Mouse (Mus musculus) kidney, adult 9 months (tissue): ENCODE measurements around the gene Mre11a.

Source experiments
- DNase-seq: peaks from one replicate; pipeline ENCODE4 v3.0.0; 2022

The Mre11a gene

GRCm38 (mm10) chr9:14784039-14785002, at the start of gene Mre11a, which contains the start of gene Ankrd49:
Gene Mre11a (plus strand): TSS chr9:14784654.
Gene Ankrd49 (minus strand): TSS chr9:14784856.
- DNase-seq = peak; percentile 97

DNA sequence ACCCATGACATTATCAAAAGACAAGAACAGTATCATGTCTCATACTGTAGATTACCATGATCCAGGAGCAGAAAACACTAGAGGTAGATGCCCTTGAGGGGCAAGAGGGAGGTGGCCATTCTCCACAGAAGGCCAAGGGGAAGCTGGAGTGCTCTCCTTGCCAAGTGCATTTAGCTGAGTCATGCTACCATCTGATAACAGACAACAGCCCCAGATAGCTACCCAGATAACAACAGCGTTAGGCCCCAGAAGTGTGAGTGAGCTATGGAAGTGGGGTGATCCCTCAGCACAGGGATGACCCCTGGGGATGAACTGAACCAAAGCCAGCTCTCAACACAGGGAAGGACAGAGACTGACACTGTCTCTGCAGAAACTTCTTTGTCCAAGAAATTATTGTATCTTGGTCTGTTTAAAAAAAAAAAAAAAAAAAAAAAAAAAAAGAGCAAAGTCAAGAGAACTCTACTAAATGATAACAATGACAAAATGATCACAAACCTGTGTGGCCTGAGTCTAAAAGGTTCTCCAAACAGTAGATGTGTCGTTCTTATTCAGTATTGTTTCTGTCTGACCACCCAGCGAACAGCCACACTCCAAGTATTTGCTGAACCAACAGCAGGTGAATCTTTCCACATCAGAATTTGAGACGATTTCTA, 44.8 kb upstream of the Mre11a start:
- no peak for DNase-seq

GRCm38 (mm10) chr9:14740151-14740924, 44.1 kb upstream of the Mre11a start, which contains the start of gene Piwil4:
Gene Piwil4 (minus strand): TSS chr9:14740733.
- DNase-seq = no peak

- no peak for DNase-seq
Observed at GRCm38 (mm10) chr9:14750901-14751502, 33.5 kb upstream of the Mre11a start.

DNA sequence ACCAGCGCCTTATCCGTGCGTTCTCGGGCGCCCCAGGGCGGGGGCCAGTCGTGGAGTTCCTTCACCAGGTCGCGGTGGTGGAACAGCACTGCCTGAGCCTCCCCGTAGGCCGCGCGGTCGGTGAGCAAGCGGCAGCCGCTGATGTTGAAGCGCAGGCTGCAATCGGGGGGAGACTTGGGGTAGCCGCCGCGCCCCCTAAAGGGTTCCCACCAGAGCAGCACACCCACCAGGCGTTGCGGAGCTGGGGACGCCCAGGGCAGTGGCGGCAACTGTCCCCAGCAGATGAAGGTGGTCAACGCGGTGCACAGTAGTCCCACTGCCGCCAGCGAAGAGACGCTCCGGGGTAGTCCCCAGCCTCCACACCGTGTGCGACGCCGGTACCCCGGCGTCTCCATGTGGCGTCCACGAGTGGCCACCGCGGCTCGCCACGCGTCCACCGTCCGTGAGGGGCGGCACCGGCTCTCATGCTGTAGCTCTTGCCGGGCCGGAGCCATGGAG, 32.9 kb upstream of the Mre11a start:
- DNase-seq = peak; percentile 12

DNA sequence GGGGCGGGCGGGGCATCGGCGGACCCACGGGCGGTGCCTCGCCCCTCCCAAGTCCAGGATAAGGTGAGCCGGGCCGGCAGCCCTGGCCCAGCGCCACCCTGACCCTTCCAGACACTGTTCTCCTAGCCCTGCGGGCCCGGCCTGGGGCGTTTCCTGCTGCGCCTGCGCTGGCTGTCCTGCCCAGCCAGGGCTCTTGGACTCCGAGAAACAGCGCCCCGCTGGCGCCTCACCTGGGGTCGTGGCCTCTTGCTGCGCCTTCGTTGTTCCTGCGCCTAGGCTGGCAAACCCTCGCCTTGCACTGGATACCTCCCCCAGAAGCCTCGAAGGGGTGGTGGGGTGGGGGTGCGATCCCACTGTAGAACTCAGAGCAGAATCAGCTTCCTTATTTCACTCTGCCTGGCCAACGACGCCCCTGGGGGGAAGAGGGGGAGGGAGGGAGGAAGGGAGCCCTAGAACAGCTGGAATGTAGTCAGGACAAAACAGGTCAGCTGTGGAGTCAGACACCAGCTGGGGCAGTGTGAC, 32.4 kb upstream of the Mre11a start, which contains the start of gene Fut4:
TSS of gene Fut4 (minus strand) at position 393 of the 522 bp plus-strand sequence.
- peak; percentile 56 for DNase-seq

GRCm38 (mm10) chr9:14753947-14754346, 30.5 kb upstream of the Mre11a start:
- DNase-seq = no peak

DNA sequence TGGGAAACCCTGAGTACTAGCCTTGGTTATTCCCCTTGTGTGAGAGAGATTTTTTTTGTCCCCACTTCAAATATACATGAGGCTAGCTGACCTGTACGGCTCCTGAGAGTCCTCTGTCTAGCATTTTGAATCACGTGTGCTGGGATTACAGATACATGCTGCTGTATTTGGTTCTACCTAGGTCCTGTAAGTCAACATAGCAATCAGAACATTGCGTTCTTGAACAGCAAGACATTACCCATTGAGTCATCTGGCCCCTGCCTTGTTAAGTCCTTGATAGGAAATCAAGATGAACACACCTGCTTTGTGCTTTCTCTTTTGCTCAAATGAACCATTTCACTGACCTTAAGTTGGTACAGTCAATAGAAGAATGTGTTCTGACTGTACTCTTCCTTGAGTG, 30.0 kb upstream of the Mre11a start:
- DNase-seq = no peak

DNA sequence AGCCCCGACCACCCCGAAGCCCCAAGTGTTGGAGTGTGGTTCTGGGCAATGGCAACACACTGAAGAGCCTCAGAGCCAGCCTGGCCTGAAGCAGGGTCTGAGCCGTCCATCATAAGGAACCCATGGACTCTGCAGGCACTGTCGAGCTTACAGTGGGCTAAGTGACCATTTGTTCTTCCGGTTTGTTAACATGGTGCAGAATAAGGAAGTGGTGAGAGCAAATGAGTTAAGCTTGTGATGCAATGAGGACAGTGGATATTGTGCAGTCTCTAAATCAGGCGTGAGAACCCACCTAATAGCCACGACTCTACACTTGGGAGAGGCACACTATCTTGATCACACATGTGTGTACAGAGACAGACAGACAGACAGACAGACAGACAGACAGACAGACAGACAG, 25.9 kb upstream of the Mre11a start:
- DNase-seq = no peak

DNA sequence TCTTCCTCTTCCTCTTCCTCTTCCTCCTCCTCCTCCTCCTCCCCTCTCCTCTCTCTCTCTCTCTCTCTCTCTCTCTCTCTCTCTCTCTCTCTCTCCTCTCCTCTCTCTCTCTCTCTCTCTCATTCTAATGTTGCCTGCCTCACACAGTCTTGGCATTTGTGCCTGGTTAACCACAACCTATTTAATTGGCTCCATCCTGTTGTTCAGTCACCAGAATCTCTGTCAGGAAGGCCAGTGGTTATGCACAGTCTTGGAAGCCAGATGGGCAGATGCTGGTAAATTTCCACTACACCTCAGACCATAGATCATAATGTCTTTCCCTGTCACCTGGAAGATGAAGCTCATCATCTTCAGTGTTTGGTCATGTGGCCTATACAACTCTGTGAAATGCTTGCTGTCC, 25.2 kb upstream of the Mre11a start:
- DNase-seq = no peak

DNA sequence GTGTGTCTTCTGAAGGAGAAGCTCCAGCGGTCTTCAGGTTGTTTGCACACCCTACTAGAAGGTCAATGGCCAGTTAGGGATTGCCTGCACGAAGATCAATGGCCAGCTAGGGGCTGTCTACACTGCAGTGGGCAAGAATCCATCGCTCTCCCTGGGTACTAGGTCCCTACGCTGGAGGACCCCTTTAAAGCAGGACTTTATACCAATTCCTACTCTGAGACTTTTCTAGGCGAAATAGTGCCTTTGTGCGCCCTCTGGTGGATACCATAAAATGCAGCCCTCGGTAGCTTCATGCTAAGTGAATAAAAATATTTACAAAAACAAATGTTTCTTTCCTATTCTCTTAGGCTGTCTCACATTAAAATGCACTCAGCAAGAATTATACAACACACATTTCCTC, 19.7 kb upstream of the Mre11a start:
- DNase-seq = peak; percentile 50

DNA sequence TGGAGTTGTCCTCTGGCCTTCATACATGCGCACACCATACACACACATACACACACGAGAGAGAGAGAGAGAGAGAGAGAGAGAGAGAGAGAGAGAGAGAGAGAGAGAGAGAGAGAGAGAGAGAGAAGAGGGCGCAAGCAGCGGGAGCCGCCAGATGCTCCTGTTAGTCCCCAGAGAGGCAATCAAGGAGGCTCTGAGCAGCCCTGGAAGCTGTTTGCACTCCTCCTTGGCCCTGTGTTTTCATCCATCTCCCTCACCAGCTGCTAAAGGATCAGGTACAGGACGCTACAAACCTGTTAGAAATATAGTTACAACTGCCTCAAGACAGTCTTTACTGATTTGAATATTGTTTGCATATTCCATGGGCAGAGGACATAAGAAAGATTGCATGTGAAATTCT, 14.6 kb upstream of the Mre11a start:
- DNase-seq = no peak

GRCm38 (mm10) chr9:14770803-14771471, 13.5 kb upstream of the Mre11a start, which contains the start of gene 1700012B09Rik:
Gene 1700012B09Rik (minus strand): TSS chr9:14771030.
- no peak for DNase-seq

DNA sequence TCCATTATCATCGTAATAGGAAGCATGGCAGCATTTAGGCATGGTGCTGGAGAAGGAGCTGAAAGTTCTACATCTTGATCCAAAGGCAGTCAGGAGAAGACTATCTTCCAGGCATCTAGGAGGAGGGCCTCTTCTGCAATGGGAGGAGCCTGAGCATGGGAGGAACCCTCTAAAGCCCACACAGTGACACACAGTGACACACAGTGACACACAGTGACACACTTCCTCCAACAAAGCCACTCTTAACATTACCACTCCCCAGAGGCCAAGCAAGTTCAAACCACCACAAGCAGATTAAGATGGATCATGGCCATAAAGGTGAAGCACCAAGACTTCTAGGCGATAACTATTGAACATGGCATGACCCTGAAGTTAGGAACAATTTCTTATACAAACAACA, 12.4 kb upstream of the Mre11a start:
- DNase-seq = no peak

DNA sequence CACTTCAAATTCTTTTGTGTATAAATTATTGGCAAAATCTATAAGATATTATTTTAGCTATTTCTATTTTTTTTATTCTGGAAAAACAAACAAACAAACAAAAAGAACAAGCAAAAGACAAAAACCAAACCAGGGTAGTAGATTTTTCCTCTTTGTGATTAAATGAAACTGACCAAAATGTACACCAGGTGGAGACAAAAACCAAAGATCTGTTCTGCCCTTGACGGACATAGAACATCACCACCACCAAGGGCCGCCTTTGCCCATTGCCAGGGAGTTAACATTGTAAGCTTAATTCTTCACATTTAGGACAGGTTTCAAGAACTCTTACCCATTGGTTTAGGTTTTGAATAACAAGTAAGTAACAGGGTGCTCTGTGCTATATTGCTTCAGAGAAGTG, 10.6 kb upstream of the Mre11a start:
- peak; percentile 23 for DNase-seq

DNA sequence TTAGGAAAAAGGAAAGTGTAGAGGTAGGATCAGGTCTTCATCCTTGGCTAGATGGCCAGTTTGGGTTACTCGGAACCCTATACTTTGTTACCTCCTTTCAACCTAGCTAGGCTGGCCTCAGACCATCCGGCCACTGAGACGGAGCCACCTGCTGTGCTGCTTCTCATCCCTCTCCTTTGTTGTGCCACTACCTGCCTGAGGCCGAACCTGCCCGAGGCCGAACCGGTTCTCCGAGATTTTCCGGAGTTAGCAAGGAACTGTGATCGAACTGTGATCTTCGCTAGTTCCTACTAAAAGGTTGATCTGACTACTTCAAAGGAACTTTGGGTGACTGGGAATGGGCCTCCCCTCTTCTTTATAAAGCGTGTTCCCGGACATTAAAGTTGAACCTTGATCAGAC, 6.1 kb upstream of the Mre11a start:
- no peak for DNase-seq

DNA sequence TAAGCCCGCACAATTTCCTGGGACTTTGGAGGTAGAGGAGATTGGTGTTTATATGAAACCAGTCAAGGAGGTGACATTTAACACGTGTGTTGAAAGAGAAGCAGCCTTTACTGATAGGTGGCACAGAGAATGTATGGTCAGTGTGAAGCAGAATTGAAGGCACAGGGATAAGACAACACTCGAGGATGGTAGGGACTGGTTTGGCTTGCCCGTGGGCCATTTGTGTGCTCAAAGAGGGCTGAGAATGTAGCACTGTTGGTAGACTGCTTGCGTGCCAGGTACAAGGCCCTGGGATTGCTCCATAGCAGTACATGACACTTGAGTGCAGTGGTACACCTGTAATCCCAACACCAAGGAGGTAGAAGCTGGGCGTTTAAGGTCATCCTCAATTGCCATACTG, 2.9 kb downstream of the Mre11a start:
- no peak for DNase-seq

DNA sequence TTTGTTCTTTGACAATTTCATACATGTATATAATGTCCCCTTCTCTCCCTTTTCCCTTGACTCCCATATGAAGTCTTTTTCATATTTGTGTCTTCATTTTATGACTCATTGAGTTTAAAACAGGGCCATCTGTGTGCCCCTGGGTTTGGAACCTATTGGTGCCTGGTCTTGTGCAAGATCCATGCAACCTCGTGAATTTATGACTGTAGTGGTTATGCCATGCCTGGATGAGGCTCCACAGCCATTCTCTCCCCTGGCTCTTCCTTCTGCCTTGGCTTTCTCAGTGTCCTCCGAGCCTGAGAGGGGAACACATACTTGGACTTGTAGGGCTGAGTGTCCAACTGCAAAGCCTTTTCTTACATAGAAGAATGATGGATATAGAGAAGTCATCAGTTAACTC, 21.3 kb downstream of the Mre11a start:
- DNase-seq = no peak

DNA sequence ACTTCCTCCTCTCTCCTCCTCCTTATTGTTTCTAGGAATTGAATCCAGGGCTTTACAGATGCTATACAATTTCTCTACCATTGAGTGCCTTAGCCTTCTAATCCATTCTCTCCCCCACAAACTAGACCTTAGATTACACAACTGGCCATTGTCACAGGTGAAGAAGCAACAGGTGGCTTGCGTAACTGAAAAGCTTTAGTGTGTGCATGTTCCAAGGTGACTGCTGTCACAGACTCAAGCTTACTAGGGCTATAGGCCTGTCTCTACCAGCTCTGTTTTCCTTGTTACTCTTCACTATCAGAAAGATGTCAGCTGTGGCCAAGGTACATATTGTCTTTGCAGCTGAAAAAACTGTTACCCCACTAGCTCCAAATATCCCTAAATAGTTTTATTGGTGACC, 22.3 kb downstream of the Mre11a start:
- DNase-seq = no peak

DNA sequence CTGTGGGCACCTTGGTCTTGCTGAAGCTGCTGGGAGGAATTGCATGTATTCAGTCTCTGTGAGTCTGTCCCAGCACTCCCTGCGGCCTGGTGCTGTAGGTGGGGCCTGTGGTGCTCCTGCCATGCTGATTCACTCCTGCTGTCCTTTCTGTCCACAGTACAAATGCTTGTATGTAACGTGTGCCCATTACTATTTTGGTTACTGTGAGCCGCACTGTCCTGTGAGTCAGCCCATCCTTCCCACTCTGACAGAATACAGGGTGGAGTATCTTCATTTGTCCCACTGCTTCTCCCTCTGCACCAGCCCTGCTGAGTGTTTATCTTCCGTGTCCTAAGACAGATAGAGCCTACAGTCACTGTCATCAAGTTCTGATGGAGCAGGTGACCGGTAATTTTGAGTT, 25.7 kb downstream of the Mre11a start:
- DNase-seq = no peak

- no peak for DNase-seq
Observed at GRCm38 (mm10) chr9:14821396-14821795, 36.9 kb downstream of the Mre11a start.

DNA sequence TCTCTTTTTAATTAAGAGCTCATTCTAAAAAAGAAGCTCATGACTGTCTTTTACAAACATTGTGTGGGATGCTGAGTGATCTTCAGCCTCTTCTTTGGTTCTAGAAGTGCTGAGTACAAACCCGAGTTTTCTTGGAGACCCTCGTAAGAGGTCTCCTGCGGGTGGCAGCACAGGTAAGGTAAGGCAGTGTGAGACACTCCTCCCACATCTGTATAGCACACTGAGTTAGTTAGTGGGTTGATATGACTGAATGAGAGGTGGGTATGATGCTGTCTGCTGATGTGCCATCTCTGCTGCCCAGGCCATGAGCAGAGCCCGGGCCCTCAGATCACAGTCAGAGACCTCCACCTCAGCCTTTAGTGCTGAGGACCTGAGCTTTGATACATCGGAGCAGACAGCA, 40.4 kb downstream of the Mre11a start:
- DNase-seq = no peak
